Mouse (Mus musculus) bone marrow, adult 2 months (tissue): ENCODE data around the gene Anks1b. TPM values are rescaled to one million over a fixed set of nuclear protein-coding genes. Genes with fewer than 3 reads are reported as not detected.

Source experiments
- H3K27ac ChIP-seq: fragments of 200-500 bp; 2 replicates; pipeline ENCODE4 v1.5.1; 2012; ENCODE audit warnings: low read depth, mild to moderate bottlenecking, control low read depth, inconsistent platforms, low read length; ENCODE audit not compliant: control insufficient read depth, poor library complexity, insufficient read depth
- H3K4me1 ChIP-seq: fragments of 200-500 bp; 2 replicates; pipeline ENCODE4 v1.6.1; 2011; ENCODE audit warnings: low read length; ENCODE audit not compliant: control insufficient read depth, insufficient read depth
- H3K4me3 ChIP-seq: fragments of 200-500 bp; replicated peaks from 2 replicates; pipeline ENCODE3; 2011; ENCODE audit warnings: mild to moderate bottlenecking, low read depth, low read length, control low read depth; ENCODE audit not compliant: control insufficient read depth
- CTCF ChIP-seq: fragments of 200-500 bp; IDR thresholded peaks from 2 replicates; pipeline ENCODE4 v1.5.1; 2011; ENCODE audit warnings: low read length, control low read depth; ENCODE audit not compliant: control insufficient read depth, insufficient read depth
- POLR2A ChIP-seq: fragments of 200-500 bp; IDR thresholded peaks from 2 replicates; pipeline ENCODE4 v1.6.1; 2011; ENCODE audit warnings: low read depth, mild to moderate bottlenecking, control low read depth, low read length, borderline replicate concordance; ENCODE audit not compliant: control insufficient read depth
- WGBS: fragments of 180-500 bp; shearing (Covaris S2); methylation state at CpG from one replicate; pipeline ENCODE4 v1.1.7; 2018; 5-methylcytosine and 5-hydroxymethylcytosine counted together
- polyA plus RNA-seq: library from polyadenylated mRNA; stranded (reverse); fragments of >200 nt; gene quantifications from 2 replicates; pipeline ENCODE4 v1.2.4, GENCODE M21; 2011; ENCODE audit warnings: low replicate concordance; ENCODE audit not compliant: missing spikeins, insufficient read depth, insufficient read length

Gene Anks1b
- polyA plus RNA-seq, 1 experiment, result not detected

- 81% methylated on average over 6 of the region's 6 CpGs for WGBS
- TF ChIP-seq POLR2A (no peak), CTCF (no peak)
- H3K4me1 ChIP-seq, result no peaks in the 10 kb centered on the region
- H3K4me3 ChIP-seq, result no peak overlapping the region
- no peak overlapping the region for H3K27ac ChIP-seq
These were observed 1080.5 kb downstream of the Anks1b start for GRCm38 (mm10) chr10:90953821-90954220.

- 77% methylated on average over 7 of the region's 7 CpGs for WGBS
These were observed 1087.1 kb downstream of the Anks1b start for GRCm38 (mm10) chr10:90960374-90960773.

GRCm38 (mm10) chr10:90964511-90964910 is 1091.2 kb downstream of the Anks1b start:
- Histone ChIP-seq H3K4me3 (no peak overlapping the region), H3K4me1 (no peaks in the 10 kb centered on the region), H3K27ac (no peak overlapping the region)
- 23% methylated on average over 9 of the region's 9 CpGs for WGBS
- TF ChIP-seq CTCF (no peak), POLR2A (no peak)

More at GRCm38 (mm10) chr10:90960374-90960773, 1087.1 kb downstream of the Anks1b start:
- TF ChIP-seq CTCF, result no peak
- no peak for TF ChIP-seq POLR2A
- no peak overlapping the region for H3K4me3 ChIP-seq
- no peak overlapping the region for H3K27ac ChIP-seq
- no peaks in the 10 kb centered on the region for H3K4me1 ChIP-seq

GRCm38 (mm10) chr10:90965671-90966315 is 1092.5 kb downstream of the Anks1b start:
- Histone ChIP-seq H3K4me1 (no peaks in the 10 kb centered on the region; the same call in 1 of the 2 replicates), H3K4me3 (no peak overlapping the region), H3K27ac (no peak overlapping the region)
- no peak for TF ChIP-seq CTCF
- no peak for TF ChIP-seq POLR2A
- WGBS, result 64% methylated on average over 14 of the region's 14 CpGs

GRCm38 (mm10) chr10:90966821-90967220 is 1093.5 kb downstream of the Anks1b start:
- H3K4me3 ChIP-seq, result no peak overlapping the region
- H3K4me1 ChIP-seq, result no peaks in the 10 kb centered on the region; the same call in 1 of the 2 replicates
- TF ChIP-seq POLR2A (no peak), CTCF (no peak)
- 4% methylated on average over 9 of the region's 9 CpGs for WGBS
- no peak overlapping the region for H3K27ac ChIP-seq

- H3K4me1 ChIP-seq, result no peaks in the 10 kb centered on the region; the same call in 1 of the 2 replicates
- WGBS, result 91% methylated on average over 10 of the region's 10 CpGs
- no peak overlapping the region for H3K27ac ChIP-seq
- H3K4me3 ChIP-seq, result no peak overlapping the region
- TF ChIP-seq CTCF, result no peak
- TF ChIP-seq POLR2A, result no peak
These were observed 1094.9 kb downstream of the Anks1b start for GRCm38 (mm10) chr10:90968247-90968646.

GRCm38 (mm10) chr10:90969355-90970174 is 1096.3 kb downstream of the Anks1b start:
- 5% methylated on average over 72 of the region's 72 CpGs for WGBS
- no peak for TF ChIP-seq CTCF
- TF ChIP-seq POLR2A, result no peak
- no peak overlapping the region for H3K4me3 ChIP-seq

GRCm38 (mm10) chr10:90970560-90970959 is 1097.3 kb downstream of the Anks1b start:
- 42% methylated on average over 4 of the region's 4 CpGs for WGBS
- TF ChIP-seq POLR2A (no peak), CTCF (no peak)
- H3K4me1 ChIP-seq, result no peaks in the 10 kb centered on the region; the same call in 1 of the 2 replicates
- H3K4me3 ChIP-seq, result no peak overlapping the region
- H3K27ac ChIP-seq, result no peak overlapping the region

More at GRCm38 (mm10) chr10:90969355-90970174, 1096.3 kb downstream of the Anks1b start:
- no peak overlapping the region; the same call in 1 of the 2 replicates for H3K27ac ChIP-seq
- no peaks in the 10 kb centered on the region; the same call in 1 of the 2 replicates for H3K4me1 ChIP-seq
